ENCODE assay signal across 8 mouse cellular contexts in genomic region chr10:122008731-122009391, GRCm38 (mm10). TPM values are rescaled to one million over a fixed set of nuclear protein-coding genes. Genes with fewer than 3 reads are reported as not detected.
A peak's percentile ranks its signal among the peaks of the same experiment; 100 is the strongest.
DNase-seq lines count a peak whose midpoint lies in the region; ATAC-seq and TF ChIP-seq lines count a peak whose summit lies in the region.

No protein-coding gene starts in this region.

- no peak for TF ChIP-seq CTCF in kidney, adult 2 months (conservative IDR thresholded peaks at IDR 0.05; ENCODE audit: insufficient read depth, insufficient read length, low read depth, low read length)

- peak overlapping the region; percentile 12; the same call in 1 of the 2 replicates for H3K4me3 ChIP-seq in kidney, adult 2 months (ENCODE audit: insufficient read depth, low read depth, low read length)
- no peak overlapping the region for H3K4me3 ChIP-seq in midbrain, embryonic 16.5 days (ENCODE audit: low read depth, low read length)

- H3K36me3 ChIP-seq in kidney, adult 2 months (ENCODE audit: control insufficient read depth, insufficient read depth, low read length) = no peaks in the 10 kb centered on the region
- no peaks in the 10 kb centered on the region for H3K36me3 ChIP-seq in midbrain, embryonic 16.5 days (ENCODE audit: control insufficient read depth, insufficient read depth, low read length)

- no peak overlapping the region for H3K4me2 ChIP-seq in midbrain, embryonic 16.5 days (ENCODE audit: low read length)

- no peaks in the 10 kb centered on the region for H3K9me3 ChIP-seq in midbrain, embryonic 16.5 days (replicated peaks; ENCODE audit: control insufficient read depth, low read length, poor library complexity, severe bottlenecking)

- H3K27ac ChIP-seq in kidney, adult 2 months (ENCODE audit: insufficient read depth, low read depth, low read length) = no peak overlapping the region; the same call in 1 of the 2 replicates
- peak overlapping the region; percentile 12; the same call in 1 of the 2 replicates for H3K27ac ChIP-seq in midbrain, embryonic 16.5 days (ENCODE audit: low read length)

- peak; percentile 49 to 72; a peak in 3 of 4 replicates for ATAC-seq in hematopoietic stem cell, adult 5-6 weeks (replicated peaks in 1 of 2; ENCODE audit: insufficient read depth in 1 of 2, low FRiP score in 2 of 2, low TSS enrichment in 1 of 2, low read depth in 1 of 2, poor library complexity in 2 of 2, severe bottlenecking in 2 of 2)
- ATAC-seq in midbrain, embryonic 16.5 days = peak; percentile 60; the same call in 1 of the 2 replicates

- no peak for TF ChIP-seq POLR2A in kidney, adult 2 months (IDR thresholded peaks at IDR 0.05; ENCODE audit: low read depth, low read length)

- no peaks in the 10 kb centered on the region for H3K27me3 ChIP-seq in kidney, adult 2 months (replicated peaks; ENCODE audit: control insufficient read depth, insufficient read depth, low read length)
- no peaks in the 10 kb centered on the region for H3K27me3 ChIP-seq in midbrain, embryonic 16.5 days (ENCODE audit: control insufficient read depth, insufficient read depth, low read depth, low read length)

- no peaks in the 10 kb centered on the region for H3K4me1 ChIP-seq in kidney, adult 2 months (ENCODE audit: control insufficient read depth, insufficient read depth, low read length)
- H3K4me1 ChIP-seq in midbrain, embryonic 16.5 days (ENCODE audit: control insufficient read depth, insufficient read depth, low read length) = peaks cover 21% of the 10 kb centered on the region

- DNase-seq in kidney, adult 2 months = peak; percentile 52
- DNase-seq in kidney, adult 11 months = no peak
- DNase-seq in c-Kit-positive CD71-positive TER-119-positive erythroid progenitor cells, embryonic 14.5 days (ENCODE audit: low spot score) = peak; percentile 8
- DNase-seq in liver = peak; percentile 62
- DNase-seq in urinary bladder, postnatal 4 days (ENCODE audit: low spot score in 2 of 2) = no peak
- no peak for DNase-seq in ovary, adult 18-20 months (ENCODE audit: low spot score)

- no peak overlapping the region for H3K9ac ChIP-seq in midbrain, embryonic 16.5 days (ENCODE audit: low read depth, low read length)

- WGBS in kidney, adult 2 months = 40% methylated on average over 12 of the region's 12 CpGs
- WGBS in midbrain, embryonic 16.5 days = 35% methylated on average over 12 of the region's 12 CpGs

RNA-seq across cellular contexts. Expression of gene Srgap1, which starts 38.3 kb away (rescaled TPM):
- polyA plus RNA-seq in kidney, adult 2 months (2012; rRNA removed) = 3.3 and 3.4 TPM in 2 replicates
- 0.69 and 1.3 TPM in 2 replicates for total RNA-seq in hematopoietic stem cell, adult 5-6 weeks (2017)
- 34.4 and 42.1 TPM in 2 replicates for polyA plus RNA-seq in midbrain, embryonic 16.5 days (2015; fragmentation: Nextera tagmentation; extraction: Ambion mirVana)

Comparison
In these comparisons a context has a peak if more than half of its experiments do, and no peak if none do; other contexts are left out.
1. DNase-seq: peak in kidney, adult 2 months (single experiment), c-Kit-positive CD71-positive TER-119-positive erythroid progenitor cells, embryonic 14.5 days (single experiment) and liver (single experiment); none in kidney, adult 11 months (single experiment), urinary bladder, postnatal 4 days (0 of 2) and ovary, adult 18-20 months (single experiment).